Mouse (Mus musculus) ovary, postnatal 14 days (tissue): ENCODE measurements around the gene Tmcc3.

ENCODE experiments used
- DNase-seq: peaks from one replicate; pipeline ENCODE4 v3.0.0; 2022; ENCODE audit warnings: low spot score

Tmcc3 gene

DNA sequence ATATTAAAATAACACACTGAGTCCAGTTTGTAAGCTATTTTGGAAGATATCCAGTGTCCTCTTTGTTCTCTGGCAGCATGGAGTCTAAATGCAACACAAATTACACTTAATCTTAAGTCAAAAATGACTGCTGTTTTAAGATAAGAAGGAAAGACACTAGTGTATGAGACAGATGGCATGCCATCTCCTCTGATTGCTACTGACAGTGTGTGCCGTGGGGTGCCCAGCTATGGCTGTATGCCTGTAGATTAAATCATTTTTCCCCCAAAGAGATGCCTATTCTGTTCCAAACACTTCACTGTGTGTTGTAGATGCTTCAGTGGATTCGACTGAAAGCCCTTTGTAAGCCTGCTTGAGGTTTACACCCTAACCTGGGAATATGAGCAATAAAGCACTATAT is 59.5 kb downstream of the Tmcc3 start:
- DNase-seq = no peak

DNA sequence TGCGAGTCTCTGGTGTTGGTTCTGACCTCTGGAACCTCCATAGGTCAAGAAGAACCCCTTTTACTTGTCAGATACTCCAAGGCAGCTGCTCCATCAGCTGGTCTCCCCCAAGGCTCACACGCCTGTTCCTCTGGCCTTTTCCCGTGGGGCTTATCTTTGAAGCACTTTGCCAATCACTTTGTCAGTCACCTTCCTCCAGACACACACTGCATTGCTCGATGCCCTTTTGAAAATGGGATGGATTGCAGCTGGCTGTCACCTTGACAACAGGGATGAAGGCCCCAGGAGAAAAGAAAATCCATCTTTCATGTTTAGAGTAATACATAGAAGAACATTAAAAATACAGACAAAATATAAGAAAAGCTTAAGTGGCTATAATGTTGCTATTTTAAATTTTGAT is 65.2 kb downstream of the Tmcc3 start:
- no peak for DNase-seq

DNA sequence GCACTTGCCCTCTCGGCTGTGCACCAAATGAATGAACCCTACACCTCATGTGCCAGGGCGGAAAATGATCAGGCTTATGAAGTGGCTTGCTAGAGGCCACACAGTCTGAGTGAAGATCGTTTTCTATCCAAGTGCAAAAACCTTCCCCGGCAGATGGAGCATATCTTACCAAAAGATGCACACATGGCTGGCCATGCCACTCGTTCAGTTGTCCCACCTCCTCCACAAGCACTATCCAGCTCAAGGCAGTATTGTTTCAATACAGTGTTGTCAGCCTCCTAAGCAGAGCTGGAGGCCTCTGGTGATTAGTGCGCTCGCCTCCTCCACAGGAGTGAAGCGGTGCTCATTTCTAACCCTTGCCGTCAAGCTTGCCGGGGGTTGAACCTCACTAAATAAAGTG is 66.1 kb downstream of the Tmcc3 start:
- no peak for DNase-seq

DNA sequence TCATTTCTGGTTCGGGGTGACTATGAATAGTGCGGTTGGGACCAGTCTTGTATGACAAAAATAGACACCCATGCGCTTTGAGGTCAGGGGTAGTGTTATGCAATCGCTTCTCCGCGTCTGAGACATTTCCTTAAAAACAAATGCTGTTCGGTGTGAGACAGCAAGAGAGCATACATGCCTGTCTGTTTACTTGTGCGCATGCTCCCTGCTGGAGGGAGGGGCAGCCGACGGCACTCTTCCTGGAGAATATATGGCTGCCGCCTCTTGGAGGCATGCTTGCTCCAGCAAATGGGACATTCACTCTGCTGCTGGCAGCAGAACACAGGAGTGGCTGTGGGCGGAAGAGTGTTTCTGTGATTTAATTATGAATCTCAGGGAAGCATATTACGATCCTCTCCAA is 66.6 kb downstream of the Tmcc3 start:
- peak; percentile 43 for DNase-seq

DNA sequence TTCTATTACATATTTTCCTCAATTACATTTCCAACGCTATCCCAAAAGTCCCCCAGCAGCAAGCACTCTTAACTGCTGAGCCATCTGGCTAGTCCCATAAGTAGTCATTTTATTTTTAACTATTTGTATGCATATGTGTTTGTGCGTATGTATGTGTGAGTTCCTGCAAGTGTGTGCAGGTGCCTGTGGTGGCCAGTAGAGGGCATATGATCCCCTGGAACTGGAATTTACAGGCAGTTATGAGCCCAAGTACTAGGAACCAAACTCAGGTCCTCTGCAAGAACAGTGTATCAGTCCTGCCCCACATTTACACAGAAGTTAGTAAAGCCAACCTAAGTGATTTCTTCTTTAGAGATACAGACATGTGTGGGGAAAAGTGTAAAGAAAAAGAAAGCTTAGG is 68.3 kb downstream of the Tmcc3 start:
- DNase-seq = no peak

DNA sequence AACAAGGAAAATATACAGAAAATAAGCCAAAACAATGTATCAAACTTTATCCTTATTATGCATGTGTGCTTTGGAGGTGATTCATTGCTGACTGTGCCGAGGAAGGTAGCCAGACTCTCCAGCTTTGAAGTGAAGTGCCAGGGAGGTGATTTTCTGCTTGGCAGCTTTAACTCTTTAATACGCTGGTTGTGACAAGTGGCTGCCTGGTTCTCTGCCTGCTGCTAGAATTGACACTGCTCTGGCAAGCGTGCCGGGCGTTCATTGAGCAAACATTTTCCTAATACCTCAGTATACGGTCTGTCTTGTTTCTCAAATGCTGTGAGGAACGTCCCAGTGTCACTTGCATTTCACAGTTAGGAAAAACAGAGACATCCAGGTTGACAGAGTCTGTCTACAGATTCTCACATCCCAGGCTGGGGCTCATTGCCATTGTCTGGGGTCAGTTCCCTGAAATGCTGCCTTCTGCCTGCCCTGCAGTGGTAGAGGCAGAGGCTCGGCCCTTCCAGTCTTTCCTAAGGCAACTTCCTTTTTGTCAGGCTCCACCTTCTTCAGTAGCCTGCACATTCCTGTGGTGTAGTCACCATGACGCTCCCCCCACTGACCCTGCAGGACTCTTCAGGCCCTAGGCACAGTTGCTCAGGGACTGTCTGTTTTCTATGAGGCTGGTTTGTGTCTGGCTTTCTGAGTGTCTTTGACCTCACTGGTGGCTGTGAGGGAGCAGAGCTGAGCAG is 69.1 kb downstream of the Tmcc3 start:
- DNase-seq = no peak

DNA sequence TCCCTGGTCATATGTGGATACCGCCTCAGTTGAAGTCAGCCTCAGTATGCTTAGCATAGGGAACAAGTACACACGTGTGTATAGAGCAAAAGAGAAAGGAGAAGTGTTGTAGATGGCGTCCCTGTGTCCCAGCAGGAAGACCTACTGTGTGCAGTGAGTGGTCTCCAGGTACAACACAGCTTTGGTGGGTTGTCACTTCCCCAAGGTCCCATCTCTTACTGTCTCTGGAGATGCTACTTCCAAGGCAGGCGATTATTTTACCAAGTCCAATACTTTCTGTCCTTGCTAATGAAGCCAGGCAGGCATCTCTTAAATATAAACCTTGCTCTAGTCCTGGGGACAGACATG is 69.6 kb downstream of the Tmcc3 start:
- DNase-seq = no peak

DNA sequence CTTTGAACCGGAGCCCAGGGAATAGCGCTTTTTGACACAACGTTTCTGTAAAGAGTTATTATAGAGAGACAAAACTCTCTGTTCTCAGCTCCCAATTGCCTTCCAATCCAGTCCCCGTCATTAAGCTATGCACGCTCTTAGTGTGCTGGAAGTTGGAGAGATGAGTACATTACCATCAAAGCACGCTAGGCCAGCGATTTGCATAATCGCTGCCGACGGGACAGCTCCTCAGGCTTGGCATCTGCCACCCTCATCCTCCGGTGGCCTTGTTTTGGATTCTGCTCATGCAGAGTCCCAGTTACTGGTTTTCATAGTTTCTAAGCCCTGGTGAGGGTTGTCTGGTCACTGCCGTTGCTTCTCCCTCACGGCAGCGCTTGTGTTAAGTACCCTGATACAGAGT is 70.9 kb downstream of the Tmcc3 start:
- no peak for DNase-seq

DNA sequence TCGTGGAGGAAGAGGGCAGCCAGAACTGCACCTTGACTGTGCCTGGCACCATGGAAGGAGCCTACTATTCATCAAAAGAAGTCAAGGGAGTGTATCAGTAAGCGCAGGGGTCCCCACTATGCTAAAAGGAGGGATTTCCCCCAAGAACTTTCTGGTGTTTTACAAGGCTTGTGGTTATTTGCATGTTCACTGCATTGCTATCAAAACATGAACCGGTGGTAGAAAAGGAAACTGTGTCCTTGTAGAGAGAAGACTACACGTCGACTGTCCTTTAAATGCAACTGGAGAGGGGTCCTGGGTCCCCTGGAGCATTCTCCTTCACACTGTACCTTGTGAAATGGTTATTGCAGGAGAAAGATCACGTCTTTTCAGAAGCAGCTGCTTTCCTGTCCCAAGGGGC is 71.8 kb downstream of the Tmcc3 start:
- no peak for DNase-seq

DNA sequence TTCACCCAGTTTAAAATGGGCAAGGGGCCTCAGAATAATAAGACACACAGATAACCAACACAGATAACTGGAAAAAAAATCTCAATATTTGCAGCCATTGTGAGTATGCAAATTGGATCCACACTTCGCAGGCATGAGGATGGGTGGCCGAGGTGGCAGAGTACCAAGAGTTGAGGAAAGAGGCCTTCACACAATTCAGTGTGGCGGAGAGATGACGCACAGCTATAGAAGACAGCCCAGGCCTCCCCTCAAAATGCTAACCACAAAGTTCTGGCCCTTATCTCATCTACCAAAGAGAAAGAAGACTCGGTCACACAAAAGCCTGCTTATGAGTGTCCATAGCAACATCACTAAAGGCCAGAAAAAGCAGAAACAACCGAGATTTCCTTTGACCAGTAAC is 77.5 kb downstream of the Tmcc3 start:
- DNase-seq = no peak

DNA sequence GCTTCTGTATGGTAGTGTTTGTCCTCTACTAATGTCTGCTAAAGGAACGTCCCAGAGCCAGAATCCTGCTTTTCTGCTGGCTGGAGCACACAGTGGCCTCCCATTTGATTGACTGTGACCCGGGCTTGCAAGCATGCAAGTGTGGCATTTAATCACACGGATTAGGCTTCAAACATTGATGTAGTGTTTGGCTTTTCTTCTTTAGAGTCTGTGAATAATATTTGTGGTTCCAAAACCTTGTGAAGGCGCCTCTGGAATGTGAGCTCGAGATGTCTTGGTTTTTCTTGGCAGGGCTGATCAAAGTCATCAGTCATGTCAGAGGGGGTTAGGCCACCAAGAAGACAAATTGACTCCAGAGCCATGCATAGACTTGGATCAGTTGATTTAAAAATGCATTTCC is 79.3 kb downstream of the Tmcc3 start:
- no peak for DNase-seq

DNA sequence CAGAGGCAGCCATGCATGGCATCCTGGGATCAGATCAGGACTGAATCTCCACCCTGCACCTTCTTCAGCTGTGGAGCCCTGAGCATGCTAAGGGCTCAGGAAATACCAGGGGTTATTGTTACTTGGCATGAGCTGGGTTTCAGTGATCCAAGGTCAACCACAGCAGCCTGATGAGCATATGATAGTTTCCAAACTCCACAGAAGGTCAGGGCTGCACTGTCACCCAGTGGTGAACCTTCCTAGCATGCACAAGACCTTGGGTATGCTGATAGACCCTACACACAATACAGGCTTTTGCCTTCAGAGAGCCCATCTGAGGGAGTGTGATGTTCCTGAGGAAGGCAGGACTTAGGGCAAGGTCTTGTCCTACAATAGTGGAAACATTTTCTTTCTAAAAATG is 82.5 kb downstream of the Tmcc3 start:
- no peak for DNase-seq

DNA sequence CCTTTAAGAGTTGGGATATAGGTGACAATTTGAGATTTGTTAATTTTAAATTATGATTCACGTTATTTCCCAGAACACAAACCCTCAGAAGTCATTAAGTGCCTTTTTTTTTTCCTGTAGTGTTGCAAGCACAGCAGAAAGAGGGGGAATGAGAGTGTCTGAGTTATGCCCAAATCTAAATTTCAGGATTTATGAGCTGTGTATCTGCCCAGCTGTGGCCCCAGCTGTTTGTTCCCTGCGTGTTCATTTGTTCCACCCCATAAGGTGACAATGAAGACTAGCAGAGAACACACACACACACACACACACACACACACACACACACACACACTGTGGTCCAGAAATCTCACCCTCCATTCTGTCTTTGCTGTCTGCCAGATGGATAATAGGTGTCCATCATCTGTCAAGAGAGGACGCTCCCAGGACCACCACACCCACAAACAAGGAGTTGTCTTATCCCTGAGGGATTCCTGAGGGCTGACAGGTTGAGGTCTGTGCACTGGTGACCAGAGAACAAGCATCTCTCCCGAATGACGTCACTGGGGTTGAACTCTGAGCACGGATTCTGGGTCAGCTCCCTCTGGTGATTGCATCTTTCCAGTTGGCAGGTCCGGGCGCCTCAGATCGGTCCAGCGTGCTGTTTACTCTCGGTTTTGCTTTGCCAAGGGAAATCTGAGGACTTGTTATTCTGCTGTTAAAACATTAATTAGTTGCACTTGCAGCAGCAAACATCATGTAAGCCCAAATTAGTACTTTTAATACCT is 86.3 kb downstream of the Tmcc3 start:
- no peak for DNase-seq

DNA sequence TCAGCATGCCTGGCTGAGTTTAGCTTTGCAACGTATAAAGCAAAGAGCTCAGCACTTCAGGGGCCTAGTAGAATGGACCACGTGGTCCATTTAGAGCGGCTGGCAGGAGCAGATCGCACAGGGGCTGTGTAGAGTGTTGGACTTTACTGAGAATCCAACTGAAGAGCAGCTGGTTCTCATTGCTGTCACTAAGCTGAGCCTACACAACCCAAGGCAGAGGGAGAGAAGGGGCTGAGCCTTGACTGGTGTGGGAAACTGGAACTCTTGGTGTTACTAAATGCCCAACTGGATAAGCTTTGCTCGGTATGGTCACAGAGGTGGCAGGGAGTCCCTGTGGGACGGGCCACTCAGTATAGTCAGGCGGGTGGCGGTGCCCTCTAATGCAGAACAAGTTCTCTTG is 89.1 kb downstream of the Tmcc3 start:
- DNase-seq = no peak

DNA sequence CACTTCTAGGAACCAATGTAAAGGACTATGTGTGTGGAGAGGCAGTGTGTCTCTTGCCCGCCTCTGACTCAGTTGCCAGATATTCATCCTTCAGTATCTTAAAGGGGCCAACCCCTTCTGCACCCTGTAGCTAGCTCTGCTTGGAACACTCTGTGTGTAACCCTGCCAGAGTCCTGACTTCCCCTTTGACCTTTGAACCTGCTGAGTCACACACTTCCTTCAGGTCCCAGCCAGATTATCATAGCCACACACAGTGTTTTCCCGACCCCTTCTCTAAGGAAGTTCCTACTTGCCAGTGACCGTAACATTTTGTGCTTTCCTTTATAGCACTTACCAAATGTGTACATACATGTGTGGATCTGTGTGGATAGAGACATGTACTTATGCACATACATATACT is 93.7 kb downstream of the Tmcc3 start:
- no peak for DNase-seq

DNA sequence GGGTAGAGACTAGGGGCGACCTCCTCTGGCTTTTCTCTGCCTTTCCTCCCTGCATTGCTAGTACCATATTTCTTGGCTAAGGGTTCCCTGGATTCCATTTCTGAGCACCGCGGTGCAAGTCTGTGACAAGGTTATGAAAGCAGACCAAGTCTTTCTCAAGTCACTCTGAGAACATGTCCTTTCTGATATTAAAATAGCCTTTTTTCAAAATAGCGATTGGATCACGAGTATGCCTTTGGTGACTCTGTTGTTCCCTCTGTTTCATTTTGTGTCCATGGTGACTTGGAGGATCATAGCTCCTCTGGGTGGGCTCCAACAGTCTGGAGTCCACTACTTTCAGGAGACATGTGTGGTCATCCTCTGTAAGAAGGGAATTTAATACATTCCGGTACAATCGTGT is 95.1 kb downstream of the Tmcc3 start:
- DNase-seq = no peak

DNA sequence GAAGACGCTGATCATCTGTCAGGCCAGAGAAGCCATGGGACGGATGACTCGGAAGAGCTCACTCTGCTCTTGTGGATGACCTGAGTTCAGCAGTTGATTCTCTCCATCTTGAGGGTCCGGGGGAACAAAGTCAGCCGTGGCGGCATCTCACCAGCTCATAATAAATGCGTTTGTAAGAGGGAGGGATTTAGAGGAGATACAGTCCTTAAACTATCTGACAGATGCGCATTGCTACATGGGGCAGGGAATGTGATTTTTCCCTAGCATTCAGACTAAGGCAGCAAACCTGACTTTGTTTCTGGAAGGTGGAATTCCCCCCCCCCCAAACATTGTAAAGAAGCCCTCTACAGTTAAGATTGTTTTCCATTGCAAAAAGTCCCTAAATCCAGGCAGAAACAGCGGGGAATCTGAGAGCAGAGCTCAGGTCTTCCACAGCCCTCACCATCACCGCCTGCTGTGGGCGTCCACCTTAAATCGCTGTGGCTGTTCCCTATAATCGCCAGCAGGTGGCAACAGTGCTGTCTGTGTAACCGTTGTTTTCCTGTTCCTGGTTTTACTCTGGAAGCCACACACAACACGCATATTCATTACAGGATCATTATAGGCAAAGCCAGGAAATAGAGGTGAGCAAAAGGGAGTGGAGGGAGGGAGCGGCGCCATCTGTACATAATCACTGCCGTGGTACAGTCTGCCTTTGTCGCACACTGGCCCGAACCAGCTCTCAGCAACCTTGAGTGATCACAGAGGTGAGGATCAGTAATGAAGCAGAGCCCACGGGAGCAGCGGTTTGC is 96.8 kb downstream of the Tmcc3 start:
- peak; percentile 69 for DNase-seq

DNA sequence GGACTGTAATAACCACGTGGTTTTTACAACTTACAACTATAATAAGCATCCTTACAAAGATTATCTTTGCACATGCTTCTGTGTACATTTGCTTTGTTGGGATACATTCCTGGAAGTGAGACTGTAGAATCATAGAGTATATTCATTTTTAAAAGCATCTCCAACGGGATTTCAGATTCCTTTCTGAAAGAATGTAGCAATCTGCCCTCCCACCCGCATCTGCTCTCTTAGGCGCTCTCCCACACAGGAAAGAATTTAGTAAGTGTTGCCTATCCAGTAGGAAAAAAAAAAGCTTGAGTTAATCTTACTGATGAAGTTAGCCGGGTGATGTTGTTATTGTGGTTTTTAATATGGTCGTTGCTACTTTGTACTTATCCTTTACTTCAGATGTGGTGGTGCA is 97.9 kb downstream of the Tmcc3 start:
- no peak for DNase-seq

DNA sequence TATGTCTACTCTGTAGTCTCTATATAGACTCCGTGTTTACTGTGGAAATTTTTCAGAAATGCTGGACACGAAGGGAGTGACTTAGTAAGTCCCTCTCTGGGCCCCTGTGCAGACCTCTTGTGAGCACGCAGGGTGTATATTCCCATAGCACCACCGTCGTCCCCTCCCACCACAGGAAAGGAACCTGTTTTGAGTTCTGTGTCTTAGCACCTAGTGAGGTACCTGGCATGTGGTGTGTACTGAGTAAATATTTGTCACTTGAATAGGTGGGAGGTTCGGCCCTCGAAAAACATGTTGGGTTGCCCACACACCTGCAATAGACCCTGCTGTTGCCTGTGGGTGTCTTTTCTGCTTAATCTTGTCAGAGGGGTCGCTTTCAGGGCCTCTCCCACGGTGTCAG is 99.8 kb downstream of the Tmcc3 start:
- no peak for DNase-seq

DNA sequence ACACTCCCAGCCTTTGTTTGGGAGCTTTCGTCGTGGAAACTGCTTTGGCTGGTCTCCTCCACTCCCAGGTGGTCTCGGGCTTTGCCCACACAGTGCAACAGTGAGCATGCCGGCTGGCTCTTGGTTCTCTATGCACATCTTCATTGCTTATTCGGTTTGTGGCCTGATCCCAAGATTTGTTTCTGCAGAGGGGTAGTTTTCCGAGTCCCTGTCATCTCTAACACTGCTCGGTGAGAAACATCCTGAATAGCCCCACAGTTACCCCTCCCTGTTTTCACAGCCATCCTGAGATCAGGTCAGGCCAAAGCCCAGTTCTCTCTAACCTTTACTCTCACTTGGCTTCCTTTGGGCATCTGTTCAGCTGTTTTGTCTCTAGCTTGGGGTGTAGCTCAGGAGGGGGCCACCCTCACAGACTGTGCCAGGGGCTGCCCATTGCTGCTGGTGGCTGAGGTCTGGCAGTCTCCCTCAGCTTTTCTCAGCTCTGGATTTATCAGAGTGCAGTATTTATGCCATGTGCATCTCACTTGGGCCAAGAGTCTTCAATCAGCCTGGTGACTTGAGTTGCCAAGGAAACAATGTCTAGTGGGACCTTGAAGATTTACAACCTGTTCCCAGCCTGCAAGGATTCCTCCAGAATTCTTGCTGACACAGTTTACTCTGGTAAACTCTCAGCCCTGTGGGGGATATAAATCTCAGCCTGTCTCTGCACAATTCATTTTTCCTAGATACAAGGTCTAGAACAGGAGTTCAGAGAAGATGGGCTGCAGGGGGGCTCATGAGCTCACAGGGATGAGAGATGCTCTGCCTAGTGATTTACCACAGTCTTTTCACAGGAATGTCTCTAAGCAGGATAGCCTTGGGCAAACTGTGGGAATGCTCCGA is 102.3 kb downstream of the Tmcc3 start:
- no peak for DNase-seq

DNA sequence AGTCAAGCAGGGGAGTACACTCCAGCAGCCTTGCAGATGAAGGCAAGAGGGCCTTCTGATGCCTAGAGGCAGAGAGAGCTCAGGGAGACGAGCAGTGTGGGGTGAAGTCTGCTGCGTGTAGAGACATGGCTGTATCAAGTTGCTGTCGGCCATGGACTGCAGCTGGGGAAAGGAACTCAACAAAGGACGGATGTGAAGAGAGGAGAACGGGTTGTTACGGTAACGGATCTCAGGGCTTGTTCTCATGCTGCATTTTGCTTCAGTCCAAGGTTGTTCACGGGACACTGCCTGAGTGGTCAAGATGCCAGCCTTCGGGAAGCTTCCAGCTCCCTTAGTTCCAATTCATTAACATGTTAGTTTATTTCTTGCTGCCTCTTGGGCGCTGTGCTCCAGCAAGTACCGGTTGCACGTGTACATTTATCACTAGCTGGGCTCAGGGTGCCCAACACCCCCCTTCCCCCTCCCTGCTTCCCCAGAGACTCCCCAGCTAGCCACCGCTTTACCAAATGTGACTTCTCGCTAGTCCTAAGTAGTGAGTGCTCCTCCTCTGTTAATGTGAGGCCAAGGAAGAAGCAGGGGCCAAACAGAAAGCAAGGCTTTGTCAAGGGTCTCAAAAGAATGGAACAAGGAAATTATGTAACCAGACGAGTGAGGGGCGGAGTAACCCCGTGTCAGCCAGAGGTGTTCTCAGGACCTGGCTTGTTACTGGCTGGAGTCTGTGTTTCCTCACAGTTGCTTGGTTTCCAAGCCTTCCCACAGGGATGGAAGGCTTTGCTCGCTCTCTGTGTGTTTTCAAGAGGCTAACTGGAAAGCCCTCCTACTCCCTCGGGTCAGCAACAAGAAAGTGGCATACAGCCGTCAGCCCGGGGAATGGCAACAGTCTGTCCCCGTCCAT is 104.4 kb downstream of the Tmcc3 start:
- no peak for DNase-seq
